Mouse (Mus musculus): ENCODE measurements around the gene Senp6. TPM values are rescaled to one million over a fixed set of nuclear protein-coding genes. Genes with fewer than 3 reads are reported as not detected.

Senp6 gene
- polyA plus RNA-seq, 1 experiment from 2014 or later: 32.0 TPM

GRCm38 (mm10) chr9:80188324-80188893, 121.7 kb downstream of the Senp6 start:
- Histone ChIP-seq H3K4me1 (ENCODE audit: control insufficient read depth, insufficient read depth, low read length) (peaks cover 10% of the 10 kb centered on the region), H3K4me2 (ENCODE audit: low read depth, low read length) (no peak overlapping the region), H3K9me3 (replicated peaks; ENCODE audit: control insufficient read depth, low read length) (no peaks in the 10 kb centered on the region), H3K36me3 (ENCODE audit: control insufficient read depth, insufficient read depth) (no peaks in the 10 kb centered on the region), H3K9ac (ENCODE audit: low read length) (no peak overlapping the region), H3K27me3 (ENCODE audit: control insufficient read depth, insufficient read depth, low read length) (no peaks in the 10 kb centered on the region), H3K4me3 (ENCODE audit: low read length) (no peak overlapping the region), H3K27ac (ENCODE audit: low read length) (no peak overlapping the region)
- ATAC-seq (replicated peaks; ENCODE audit: extremely low read depth, insufficient read depth, low FRiP score): no peak
- 62% methylated on average over 5 of the region's 5 CpGs for WGBS

DNA sequence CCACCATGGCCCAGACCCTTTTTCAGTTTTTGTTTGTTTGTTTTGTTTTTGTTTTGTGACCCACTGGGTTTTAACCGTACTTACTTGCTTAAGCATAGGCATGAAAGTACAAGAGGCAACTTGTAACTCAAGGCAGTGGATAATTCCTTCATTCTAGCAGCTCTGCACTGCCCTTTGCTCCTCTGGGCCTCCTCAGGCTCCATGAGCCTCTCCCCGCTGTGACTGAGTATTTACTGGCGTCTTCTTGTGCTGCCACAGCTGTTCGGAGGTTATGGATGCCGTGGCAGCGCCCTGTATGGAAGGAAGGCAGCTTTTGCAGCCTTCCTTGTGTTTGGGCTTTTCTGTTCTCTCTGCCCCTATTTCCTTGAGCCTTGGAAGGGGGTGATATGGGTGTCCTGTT, 124.5 kb downstream of the Senp6 start:
- H3K9me3 ChIP-seq (replicated peaks; ENCODE audit: control insufficient read depth, low read length): no peaks in the 10 kb centered on the region
- no peaks in the 10 kb centered on the region for H3K27me3 ChIP-seq (ENCODE audit: control insufficient read depth, insufficient read depth, low read length)
- WGBS: 83% methylated on average over 6 of the region's 6 CpGs
- no peak overlapping the region for H3K4me2 ChIP-seq (ENCODE audit: low read depth, low read length)
- H3K4me1 ChIP-seq (ENCODE audit: control insufficient read depth, insufficient read depth, low read length): peaks cover 10% of the 10 kb centered on the region
- H3K9ac ChIP-seq (ENCODE audit: low read length): no peak overlapping the region
- no peak for ATAC-seq (replicated peaks; ENCODE audit: extremely low read depth, insufficient read depth, low FRiP score)
- no peak overlapping the region for H3K27ac ChIP-seq (ENCODE audit: low read length)
- H3K36me3 ChIP-seq (ENCODE audit: control insufficient read depth, insufficient read depth): no peaks in the 10 kb centered on the region
- H3K4me3 ChIP-seq (ENCODE audit: low read length): no peak overlapping the region

GRCm38 (mm10) chr9:80192324-80192723, 125.6 kb downstream of the Senp6 start:
- Histone ChIP-seq H3K9ac (ENCODE audit: low read length) (no peak overlapping the region), H3K4me1 (ENCODE audit: control insufficient read depth, insufficient read depth, low read length) (peaks cover 13% of the 10 kb centered on the region), H3K9me3 (replicated peaks; ENCODE audit: control insufficient read depth, low read length) (no peaks in the 10 kb centered on the region), H3K36me3 (ENCODE audit: control insufficient read depth, insufficient read depth) (no peaks in the 10 kb centered on the region), H3K27me3 (ENCODE audit: control insufficient read depth, insufficient read depth, low read length) (no peaks in the 10 kb centered on the region), H3K4me3 (ENCODE audit: low read length) (0 out of 2 replicates have a peak overlapping the region, but pooled peaks have one; percentile 4), H3K4me2 (ENCODE audit: low read depth, low read length) (peak overlapping the region; percentile 39; the same call in 1 of the 2 replicates), H3K27ac (ENCODE audit: low read length) (no peak overlapping the region)
- ATAC-seq (replicated peaks; ENCODE audit: extremely low read depth, insufficient read depth, low FRiP score): 0 out of 2 replicates have a peak, but pooled peaks have one; percentile 32
- 53% methylated on average over 10 of the region's 10 CpGs for WGBS

- peaks cover 13% of the 10 kb centered on the region for H3K4me1 ChIP-seq (ENCODE audit: control insufficient read depth, insufficient read depth, low read length)
- no peaks in the 10 kb centered on the region for H3K36me3 ChIP-seq (ENCODE audit: control insufficient read depth, insufficient read depth)
- no peak overlapping the region for H3K4me3 ChIP-seq (ENCODE audit: low read length)
- H3K27me3 ChIP-seq (ENCODE audit: control insufficient read depth, insufficient read depth, low read length): no peaks in the 10 kb centered on the region
- H3K27ac ChIP-seq (ENCODE audit: low read length): no peak overlapping the region
- ATAC-seq (replicated peaks; ENCODE audit: extremely low read depth, insufficient read depth, low FRiP score): no peak
- 70% methylated on average over 6 of the region's 6 CpGs for WGBS
- H3K9ac ChIP-seq (ENCODE audit: low read length): no peak overlapping the region
- H3K4me2 ChIP-seq (ENCODE audit: low read depth, low read length): no peak overlapping the region
- no peaks in the 10 kb centered on the region for H3K9me3 ChIP-seq (replicated peaks; ENCODE audit: control insufficient read depth, low read length)
Observed at GRCm38 (mm10) chr9:80194446-80194845, 127.7 kb downstream of the Senp6 start.

Other genes starting within 250 kb of the Senp6 start
- gene Filip1, start 54.1 kb upstream of the Senp6 start, polyA plus RNA-seq (2015; fragmentation: Nextera tagmentation; extraction: Ambion mirVana): 32.1 and 37.9 TPM in 2 replicates
- gene Myo6, start 98.1 kb downstream of the Senp6 start, polyA plus RNA-seq (2015; fragmentation: Nextera tagmentation; extraction: Ambion mirVana): 10.0 and 11.2 TPM in 2 replicates

Data from heart, embryonic 16.5 days (tissue).